Mouse (Mus musculus) T-helper 17 cell (primary cell): Measurements from ENCODE around the gene Rpl23.

Experiments
- in situ Hi-C, 2 experiments: fragments of 300-600 bp; cut with MboI, MseI; formaldehyde crosslinking; loops; 1 replicate in 1 of 2; 2 replicates in 1 of 2; pipeline ENCODE4 v1.15.1; 2025; ENCODE audit warnings: high pct_unique_total_duplicates in 2 of 2

Rpl23 gene

DNA sequence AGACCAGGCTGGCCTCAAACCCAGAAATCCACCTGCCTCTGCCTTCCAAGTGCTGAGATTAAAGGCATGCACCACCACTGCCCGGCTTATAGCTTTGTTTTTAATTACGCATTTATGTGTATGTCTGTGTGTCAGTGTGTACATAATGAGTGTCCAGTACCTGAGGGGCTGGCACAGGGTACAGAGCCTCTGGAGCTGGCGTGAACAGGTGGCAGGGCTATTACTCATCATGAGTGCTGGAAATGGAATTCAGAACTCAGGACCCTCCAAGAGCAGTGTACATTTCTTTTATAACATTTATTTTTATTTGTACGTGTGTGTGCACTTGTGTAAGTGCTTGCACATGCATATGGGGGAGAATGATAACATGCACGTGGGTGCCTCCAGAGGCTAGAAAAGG, 45.6 kb downstream of the Rpl23 start:
- in situ Hi-C loops: loop anchor here in 1 of 2 experiments (5.0 kb wide), 1 partner anchor 34 kb away; the partner anchor contains the start of genes Pcgf2 and Psmb3

DNA sequence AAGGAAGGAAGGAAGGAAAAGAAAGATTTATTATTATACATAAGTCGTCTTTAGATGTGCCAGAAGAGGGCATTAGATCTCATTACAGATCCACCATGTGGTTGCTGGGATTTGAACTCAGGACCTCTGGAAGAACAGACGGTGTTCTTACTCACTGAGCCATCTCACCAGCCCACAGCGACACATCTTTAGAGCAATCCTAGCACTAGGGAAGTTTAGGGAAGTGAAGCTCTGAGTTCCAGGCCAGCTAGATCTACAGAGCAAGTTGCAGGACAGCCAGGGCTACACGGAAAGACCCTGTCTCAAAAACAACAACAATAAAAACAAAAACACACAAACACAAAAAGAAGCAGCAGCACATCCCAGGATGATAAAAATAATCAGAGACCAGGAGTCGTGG, 47.4 kb downstream of the Rpl23 start:
- in situ Hi-C loops: loop anchor here in 1 of 2 experiments (5.0 kb wide), 1 partner anchor 33 kb away; the partner anchor contains the start of genes Pcgf2 and Psmb3

DNA sequence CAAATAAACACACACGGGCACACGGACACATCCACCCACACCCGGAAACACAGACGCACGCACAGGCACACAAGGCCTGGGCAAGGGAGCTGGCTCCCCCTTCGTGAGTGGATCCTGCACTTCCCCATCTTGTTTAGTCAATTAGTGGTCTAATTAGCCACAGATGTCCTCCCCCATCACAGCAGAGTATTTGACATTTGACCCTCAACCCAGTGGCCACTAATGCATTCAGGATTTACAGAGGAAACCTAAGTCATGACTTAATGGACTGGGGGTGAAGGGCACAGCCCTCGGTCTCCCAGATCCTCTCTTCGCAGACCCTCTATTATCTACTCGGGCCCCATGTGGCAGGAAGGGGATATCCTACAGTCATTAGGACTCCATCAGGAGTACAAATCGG, 48.5 kb downstream of the Rpl23 start:
- in situ Hi-C loops: no loop called here

- in situ Hi-C loops: no loop called here
Measured at GRCm38 (mm10) chr11:97728730-97729129, 53.5 kb downstream of the Rpl23 start.

- in situ Hi-C loops: no loop called here
Measured at GRCm38 (mm10) chr11:97728311-97728710, 53.9 kb downstream of the Rpl23 start.
